Mouse (Mus musculus): ENCODE measurements around the gene Spg21.
A peak's percentile ranks its signal among the peaks of the same experiment; 100 is the strongest.

Gene Spg21

GRCm38 (mm10) chr9:65460732-65461442, at the start of gene Spg21:
TSS of gene Spg21 (plus strand) at chr9:65460947.
- peak; percentile 96 for DNase-seq

DNA sequence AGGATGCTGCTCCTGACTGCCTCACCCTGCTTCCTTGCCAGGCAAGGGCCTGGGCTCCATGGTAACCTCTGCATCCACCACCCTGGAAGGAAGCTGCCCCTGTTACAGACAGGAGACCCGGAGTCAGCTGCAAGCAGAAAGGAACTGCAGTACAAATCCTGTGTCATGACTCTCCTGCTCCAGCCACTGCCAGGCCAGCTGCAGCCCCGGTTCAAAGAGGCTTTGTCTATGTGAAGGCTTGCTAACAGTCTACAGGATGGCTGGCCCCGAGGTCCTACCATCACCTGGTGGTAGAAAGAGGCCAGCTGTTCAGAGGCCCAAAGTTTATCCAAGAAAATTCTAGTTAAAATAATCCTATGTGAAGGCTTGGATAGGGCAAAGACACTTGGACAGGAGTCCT, 49.4 kb upstream of the Spg21 start:
- no peak for DNase-seq

DNA sequence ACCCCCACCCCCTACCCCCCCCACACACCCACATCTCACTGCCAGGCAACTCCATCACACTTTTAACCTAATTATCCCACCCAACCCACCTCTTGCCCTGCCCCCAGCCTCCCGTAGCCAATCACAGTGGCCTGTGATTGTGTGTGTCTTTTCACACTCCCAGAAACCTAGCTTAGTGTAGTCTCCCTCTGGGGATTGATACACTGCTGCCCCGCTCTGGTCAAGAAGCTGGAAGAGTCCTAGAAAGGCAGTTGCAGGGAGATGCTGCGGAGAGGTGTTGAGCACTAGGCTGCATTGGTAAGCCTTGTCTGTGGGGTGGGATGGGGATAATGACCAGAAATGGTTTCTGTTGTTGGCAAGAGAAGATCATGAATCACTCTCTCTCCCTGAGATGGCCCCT, 43.0 kb upstream of the Spg21 start:
- no peak for DNase-seq

- no peak for DNase-seq
Observed at GRCm38 (mm10) chr9:65419633-65420032, 41.1 kb upstream of the Spg21 start.

DNA sequence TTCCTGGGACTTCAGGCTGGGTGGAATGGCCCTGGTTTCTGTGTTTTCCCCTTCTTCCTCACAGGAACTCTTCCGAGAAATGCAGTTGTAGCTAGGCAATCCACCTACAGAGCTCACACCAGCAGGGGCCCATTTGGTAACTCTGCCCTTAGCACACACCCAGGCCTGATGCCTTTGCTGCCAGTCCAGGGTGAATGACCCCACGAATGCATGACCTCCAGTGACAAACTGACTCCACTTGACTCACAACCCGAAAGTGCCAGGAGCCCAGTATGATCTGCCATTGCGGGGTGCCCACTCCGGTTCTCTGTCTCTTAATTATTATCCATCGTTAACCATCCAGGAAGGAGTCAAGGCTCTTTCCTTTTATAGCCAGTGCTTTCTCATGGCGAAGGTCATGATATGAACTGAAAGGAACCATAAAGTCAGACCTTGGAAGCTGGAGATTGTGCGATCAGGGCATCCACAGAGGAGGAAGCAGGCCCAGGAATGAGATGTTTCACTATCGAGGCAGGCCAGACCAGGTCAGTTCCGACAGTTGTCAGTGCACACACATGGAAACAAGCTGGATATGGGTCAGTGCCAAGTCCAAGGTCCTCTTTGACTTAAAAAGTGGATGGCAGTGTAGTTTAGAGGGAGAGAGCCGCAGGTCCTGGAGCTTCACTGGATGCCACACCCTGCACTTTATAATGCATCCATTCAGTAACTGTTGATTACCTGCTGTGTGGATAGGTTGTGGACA, 37.8 kb upstream of the Spg21 start, which contains the start of gene Slc51b:
Slc51b (minus strand) TSS at position 196 of the 742 bp plus-strand sequence.
- DNase-seq = no peak

GRCm38 (mm10) chr9:65424393-65424792, 36.4 kb upstream of the Spg21 start:
- DNase-seq = no peak

GRCm38 (mm10) chr9:65427511-65427910, 33.2 kb upstream of the Spg21 start:
- no peak for DNase-seq

- no peak for DNase-seq
Observed at GRCm38 (mm10) chr9:65428003-65428402, 32.7 kb upstream of the Spg21 start.

- no peak for DNase-seq
Observed at GRCm38 (mm10) chr9:65430401-65430800, 30.3 kb upstream of the Spg21 start.

DNA sequence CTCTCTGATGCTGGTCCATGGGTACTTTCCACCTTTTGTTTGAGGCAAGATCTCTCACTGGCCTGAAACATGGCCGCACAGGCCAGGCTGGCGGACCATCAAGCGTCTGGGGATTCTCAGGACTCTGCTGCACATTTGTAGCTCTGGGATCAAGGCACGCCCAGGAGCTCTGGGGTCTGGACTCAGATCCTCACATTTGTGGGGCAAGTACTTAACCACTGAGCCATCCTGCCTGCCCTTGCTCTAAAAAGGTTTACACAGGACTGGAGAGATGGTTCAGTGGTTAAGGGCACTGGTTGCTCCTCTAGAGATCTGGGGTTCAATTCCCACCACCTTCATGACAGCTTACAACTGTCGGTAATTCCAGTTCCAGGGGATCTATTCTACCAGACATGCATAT, 29.8 kb upstream of the Spg21 start:
- DNase-seq = no peak

DNA sequence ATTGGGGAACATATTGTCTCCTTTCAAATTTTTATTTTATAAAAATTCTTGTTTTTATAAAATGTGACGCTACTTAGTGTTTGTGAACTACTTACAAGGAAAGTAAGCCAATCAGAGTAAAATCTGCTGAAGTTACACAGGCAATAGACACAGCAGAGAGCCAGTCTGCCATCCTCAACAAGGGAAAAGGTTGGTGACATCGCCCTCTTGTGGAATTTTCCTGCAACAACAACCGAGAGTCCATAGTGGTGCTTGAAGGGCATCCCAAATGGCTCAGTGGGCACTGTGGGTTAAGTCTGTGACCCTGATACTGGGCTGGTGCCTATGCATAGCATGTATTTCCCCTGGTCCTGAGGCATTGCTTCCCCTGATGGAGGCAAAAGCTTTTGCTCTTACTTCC, 28.5 kb upstream of the Spg21 start:
- peak; percentile 85 for DNase-seq

- DNase-seq = peak; percentile 10
Observed at GRCm38 (mm10) chr9:65434140-65434539, 26.6 kb upstream of the Spg21 start.

- no peak for DNase-seq
Observed at GRCm38 (mm10) chr9:65435211-65435610, 25.5 kb upstream of the Spg21 start.

- DNase-seq = peak; percentile 93
Observed at GRCm38 (mm10) chr9:65435671-65436301, 25.0 kb upstream of the Spg21 start, which contains the start of gene Mtfmt. TSS of gene Mtfmt (plus strand) at chr9:65435782.

DNA sequence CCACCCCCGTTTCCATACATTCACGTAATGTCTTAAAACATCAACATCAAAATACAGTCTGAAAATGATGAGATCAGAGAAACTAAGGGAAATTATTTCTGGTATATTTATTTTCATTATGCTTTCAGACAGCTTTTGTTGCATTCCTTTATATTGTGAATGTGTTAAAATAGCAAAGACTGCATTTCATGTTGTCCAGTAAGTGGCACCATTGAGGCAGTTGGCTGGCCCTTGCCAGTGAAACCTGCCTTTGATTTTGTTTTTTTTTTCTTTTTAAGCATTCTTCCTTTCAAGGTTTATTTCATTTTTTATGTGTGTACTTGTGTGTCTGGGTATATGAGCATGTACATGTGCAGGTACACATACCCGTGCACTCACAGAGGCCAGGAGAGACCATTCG, 16.1 kb upstream of the Spg21 start:
- no peak for DNase-seq

DNA sequence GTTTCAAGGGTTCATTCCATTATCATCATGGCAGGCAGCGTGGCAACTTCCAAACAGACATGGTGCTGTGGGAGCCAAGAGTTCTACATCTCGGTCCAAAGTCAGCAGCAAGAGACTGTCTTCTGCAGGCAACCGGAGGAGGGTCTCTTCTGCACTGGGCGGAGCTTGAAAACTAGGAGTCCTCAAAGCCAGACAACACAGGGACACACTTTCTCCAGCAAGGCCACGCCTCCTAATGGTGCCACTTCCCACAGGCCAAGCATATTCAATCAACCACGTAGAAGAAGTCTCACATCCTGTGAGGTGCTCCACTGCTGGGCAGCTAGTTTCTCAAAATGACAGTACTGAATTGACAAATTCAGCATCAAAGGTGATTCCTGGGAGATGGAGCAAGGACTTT, 12.8 kb upstream of the Spg21 start:
- DNase-seq = no peak

DNA sequence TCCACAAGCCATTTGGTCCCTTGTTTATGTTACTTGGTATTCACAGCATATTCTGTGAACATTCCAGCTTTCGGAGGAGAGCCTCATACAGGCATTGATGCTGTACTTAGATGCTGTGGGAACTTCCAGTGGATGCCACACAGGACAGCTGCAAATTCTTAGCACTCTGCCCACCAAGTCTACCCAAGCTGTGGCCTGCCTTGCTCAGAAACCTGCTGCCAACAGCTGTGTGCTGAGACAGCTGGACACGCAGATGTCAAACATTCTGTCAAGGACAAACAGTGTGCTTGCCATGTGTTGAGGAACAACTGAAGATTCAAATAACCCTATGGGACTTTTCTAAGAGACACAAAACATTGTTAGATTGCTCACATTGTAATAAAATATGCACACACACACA, 1.8 kb upstream of the Spg21 start:
- no peak for DNase-seq

DNA sequence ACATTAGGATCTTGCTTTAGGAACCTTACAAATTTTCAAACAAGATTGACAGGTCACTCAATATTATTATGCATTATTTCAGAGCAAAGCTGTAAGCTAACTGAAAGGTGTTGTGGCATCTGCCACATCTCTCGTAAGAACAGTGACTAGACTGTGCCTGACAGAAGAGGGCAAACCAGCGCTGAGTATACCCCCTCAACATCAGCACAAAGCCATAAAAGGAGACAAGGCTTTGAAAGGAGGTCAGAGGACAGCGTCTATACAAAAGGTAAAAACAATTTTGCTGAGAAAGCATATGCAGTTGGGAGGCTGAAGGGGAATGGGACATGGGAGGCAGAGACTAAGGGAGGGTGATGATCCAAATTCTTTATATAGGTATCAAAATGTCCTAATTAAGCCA, 549 bp upstream of the Spg21 start:
- DNase-seq = no peak

GRCm38 (mm10) chr9:65462544-65462943, 1.8 kb downstream of the Spg21 start:
- DNase-seq = no peak

- no peak for DNase-seq
Observed at GRCm38 (mm10) chr9:65464161-65464560, 3.4 kb downstream of the Spg21 start.

DNA sequence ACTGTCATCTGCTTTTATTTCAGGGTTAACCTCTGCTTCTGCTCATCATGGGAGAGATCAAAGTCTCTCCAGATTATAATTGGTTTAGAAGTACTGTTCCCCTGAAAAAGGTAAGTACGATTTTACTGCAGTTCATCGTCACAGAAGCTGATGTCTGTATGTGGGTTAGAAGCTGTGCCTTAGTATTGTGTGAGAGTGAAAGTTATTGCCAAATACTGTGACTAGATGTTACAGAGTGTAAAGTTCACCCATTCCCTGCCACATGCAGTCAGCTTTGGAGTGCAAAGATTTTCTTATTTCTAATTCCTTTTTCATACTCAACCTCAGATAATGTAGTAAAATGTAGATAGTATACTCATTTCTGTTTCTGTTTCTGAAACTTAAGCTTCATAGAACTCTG, 4.5 kb downstream of the Spg21 start:
- no peak for DNase-seq

- DNase-seq = no peak
Observed at GRCm38 (mm10) chr9:65467686-65468085, 6.9 kb downstream of the Spg21 start.

DNA sequence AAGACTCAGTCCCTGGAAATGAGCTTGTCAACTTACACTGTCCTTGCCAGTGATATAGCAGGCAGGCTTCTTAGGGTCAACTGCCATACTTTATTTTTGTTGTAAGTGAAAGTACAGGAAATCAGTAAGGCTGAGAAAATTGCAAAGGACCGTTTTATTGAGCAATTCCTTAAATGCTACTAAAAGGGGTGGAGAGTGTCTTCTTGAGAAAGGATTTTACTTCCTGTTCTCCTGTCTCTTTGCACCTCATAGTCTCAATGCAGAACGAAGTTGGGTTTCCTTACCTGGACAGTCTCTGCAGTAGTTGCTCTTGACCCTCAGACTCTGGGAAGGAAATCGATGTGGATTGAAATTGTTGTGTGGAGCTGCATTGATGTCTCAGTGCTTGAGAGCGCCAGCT, 12.0 kb downstream of the Spg21 start:
- DNase-seq = no peak

DNA sequence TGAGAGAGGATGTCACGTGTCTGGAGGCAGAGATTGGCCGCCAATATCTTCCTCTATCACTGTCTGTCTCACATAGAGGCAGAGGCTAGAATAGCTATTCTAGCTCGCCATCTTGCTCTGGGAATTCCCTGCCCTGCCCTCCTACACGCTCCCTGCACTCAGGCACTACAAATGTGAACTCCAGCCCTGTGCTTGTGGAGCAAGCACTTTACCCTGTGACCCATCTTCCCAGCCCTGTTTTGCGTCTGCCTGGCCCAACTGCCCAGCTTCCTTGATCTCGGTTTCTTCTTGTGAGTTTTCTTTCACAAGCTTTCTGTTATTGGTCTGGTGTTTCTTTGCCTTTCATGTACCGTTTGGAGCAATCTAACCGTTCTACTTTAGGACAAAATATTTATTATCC, 18.4 kb downstream of the Spg21 start:
- no peak for DNase-seq

Data from right cerebral cortex, adult 18-20 months (tissue).